Mouse (Mus musculus) adrenal gland, postnatal 0 days (tissue): ENCODE measurements around the gene Esrrb. TPM values are rescaled to one million over a fixed set of nuclear protein-coding genes. Genes with fewer than 3 reads are reported as not detected.

Source experiments
- polyA plus RNA-seq: library from polyadenylated mRNA; unstranded; fragments of >200 nt; fragmentation: Nextera tagmentation; extraction: Ambion mirVana; gene quantifications from 2 replicates; pipeline ENCODE4 v1.2.1, GENCODE M21; 2015

Esrrb gene
- polyA plus RNA-seq, result 0.08 and 0.14 TPM in 2 replicates

GRCm38 (mm10) chr12:86360696-86361631, at the start of gene Esrrb:
TSS of gene Esrrb (plus strand) at chr12:86361117.

Other genes with a start within 250 kb of the Esrrb start
- 8.0 and 12.4 TPM in 2 replicates for gene Gpatch2l, start 119.3 kb upstream of the Esrrb start, polyA plus RNA-seq